Mouse (Mus musculus): ENCODE results near the gene Hmgcs2. TPM values are rescaled to one million over a fixed set of nuclear protein-coding genes. Genes with fewer than 3 reads are reported as not detected.

Hmgcs2 gene
- total RNA-seq (2014; rRNA removed), result 687 and 765 TPM in 2 replicates
- 1,077 and 1,098 TPM in 2 replicates for polyA plus RNA-seq (2012; rRNA removed)

- DNase-seq (ENCODE audit: extremely low read depth, low read depth, low spot score), result peak; percentile 97
- Histone ChIP-seq H3K9ac (ENCODE audit: low read depth, low read length) (peak within 1 kb of the TSS; percentile 82), H3K27me3 (ENCODE audit: control insufficient read depth, insufficient read depth, low read length) (no peaks in the 10 kb centered on the region), H3K27ac (replicated peaks; ENCODE audit: insufficient read depth, low read depth, low read length) (peak within 1 kb of the TSS; percentile 82), H3K36me3 (ENCODE audit: control insufficient read depth, insufficient read depth, low read length) (peaks cover 31% of the 10 kb centered on the region), H3K79me2 (ENCODE audit: control insufficient read depth, insufficient read depth, low read length) (peaks cover 32% of the 10 kb centered on the region), H3K4me3 (ENCODE audit: insufficient read depth, low read depth, low read length) (peak within 1 kb of the TSS; percentile 66), H3K4me1 (ENCODE audit: control insufficient read depth, insufficient read depth, low read length) (peaks cover 8% of the 10 kb centered on the region; the same call in 1 of the 2 replicates)
- TF ChIP-seq POLR2A (IDR thresholded peaks at IDR 0.05; ENCODE audit: extremely low read depth, insufficient read depth, low read length) (peak; percentile 98), CTCF (IDR thresholded peaks at IDR 0.05; ENCODE audit: low read depth, low read length) (no peak)
- WGBS, result 13% methylated on average over 14 of the region's 14 CpGs
These were observed at the start of gene Hmgcs2 for GRCm38 (mm10) chr3:98280204-98280932. TSS of gene Hmgcs2 (plus strand) at chr3:98280435.

DNA sequence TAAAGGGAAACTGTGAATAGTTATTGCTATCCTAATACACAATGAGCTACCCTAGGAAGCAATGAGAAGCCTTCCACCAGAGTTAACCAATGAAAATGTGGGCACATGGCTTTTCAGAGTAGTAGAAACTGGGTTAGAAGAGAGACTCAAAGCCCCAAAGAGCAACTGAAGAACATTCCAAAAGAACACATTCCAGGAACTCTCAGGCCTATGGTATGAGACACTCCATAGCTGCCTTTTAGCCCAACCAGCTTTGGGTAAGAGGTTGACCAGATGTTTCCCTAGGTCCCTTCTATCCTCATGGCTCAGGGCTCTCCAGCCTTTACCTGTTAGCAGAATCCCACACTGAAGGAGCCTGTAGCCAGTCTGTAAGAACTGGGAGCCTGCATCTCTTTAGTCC is 46.7 kb upstream of the Hmgcs2 start:
- no peaks in the 10 kb centered on the region for H3K36me3 ChIP-seq (ENCODE audit: control insufficient read depth, insufficient read depth, low read length)
- H3K4me3 ChIP-seq (ENCODE audit: insufficient read depth, low read depth, low read length), result no peak overlapping the region
- H3K9ac ChIP-seq (ENCODE audit: low read depth, low read length), result no peak overlapping the region
- no peak overlapping the region for H3K27ac ChIP-seq (replicated peaks; ENCODE audit: insufficient read depth, low read depth, low read length)
- peaks cover 6% of the 10 kb centered on the region for H3K4me1 ChIP-seq (ENCODE audit: control insufficient read depth, insufficient read depth, low read length)
- TF ChIP-seq POLR2A (IDR thresholded peaks at IDR 0.05; ENCODE audit: extremely low read depth, insufficient read depth, low read length), result no peak
- no peak for TF ChIP-seq CTCF (IDR thresholded peaks at IDR 0.05; ENCODE audit: low read depth, low read length)
- H3K79me2 ChIP-seq (ENCODE audit: control insufficient read depth, insufficient read depth, low read length), result no peaks in the 10 kb centered on the region
- H3K27me3 ChIP-seq (ENCODE audit: control insufficient read depth, insufficient read depth, low read length), result no peaks in the 10 kb centered on the region
- DNase-seq (ENCODE audit: extremely low read depth, low read depth, low spot score), result no peak

- H3K4me3 ChIP-seq (ENCODE audit: insufficient read depth, low read depth, low read length), result no peak overlapping the region
- H3K79me2 ChIP-seq (ENCODE audit: control insufficient read depth, insufficient read depth, low read length), result no peaks in the 10 kb centered on the region
- H3K36me3 ChIP-seq (ENCODE audit: control insufficient read depth, insufficient read depth, low read length), result no peaks in the 10 kb centered on the region
- H3K9ac ChIP-seq (ENCODE audit: low read depth, low read length), result no peak overlapping the region
- H3K27ac ChIP-seq (replicated peaks; ENCODE audit: insufficient read depth, low read depth, low read length), result peak overlapping the region; percentile 73
- DNase-seq (ENCODE audit: extremely low read depth, low read depth, low spot score), result peak; percentile 80
- H3K4me1 ChIP-seq (ENCODE audit: control insufficient read depth, insufficient read depth, low read length), result peaks cover 6% of the 10 kb centered on the region
- TF ChIP-seq CTCF (IDR thresholded peaks at IDR 0.05; ENCODE audit: low read depth, low read length), result no peak
- TF ChIP-seq POLR2A (IDR thresholded peaks at IDR 0.05; ENCODE audit: extremely low read depth, insufficient read depth, low read length), result no peak
- H3K27me3 ChIP-seq (ENCODE audit: control insufficient read depth, insufficient read depth, low read length), result no peaks in the 10 kb centered on the region
- WGBS, result 26% methylated on average over 6 of the region's 6 CpGs
These were observed 44.0 kb upstream of the Hmgcs2 start for GRCm38 (mm10) chr3:98236266-98236665.

GRCm38 (mm10) chr3:98237240-98237639 is 43.0 kb upstream of the Hmgcs2 start:
- TF ChIP-seq CTCF (IDR thresholded peaks at IDR 0.05; ENCODE audit: low read depth, low read length) (no peak), POLR2A (IDR thresholded peaks at IDR 0.05; ENCODE audit: extremely low read depth, insufficient read depth, low read length) (no peak)
- DNase-seq (ENCODE audit: extremely low read depth, low read depth, low spot score), result no peak
- H3K27ac ChIP-seq (replicated peaks; ENCODE audit: insufficient read depth, low read depth, low read length), result no peak overlapping the region
- no peaks in the 10 kb centered on the region for H3K79me2 ChIP-seq (ENCODE audit: control insufficient read depth, insufficient read depth, low read length)
- peaks cover 14% of the 10 kb centered on the region for H3K4me1 ChIP-seq (ENCODE audit: control insufficient read depth, insufficient read depth, low read length)
- no peak overlapping the region for H3K4me3 ChIP-seq (ENCODE audit: insufficient read depth, low read depth, low read length)
- no peaks in the 10 kb centered on the region for H3K36me3 ChIP-seq (ENCODE audit: control insufficient read depth, insufficient read depth, low read length)
- H3K27me3 ChIP-seq (ENCODE audit: control insufficient read depth, insufficient read depth, low read length), result no peaks in the 10 kb centered on the region
- no peak overlapping the region for H3K9ac ChIP-seq (ENCODE audit: low read depth, low read length)
- WGBS, result 85% methylated on average over 5 of the region's 5 CpGs

DNA sequence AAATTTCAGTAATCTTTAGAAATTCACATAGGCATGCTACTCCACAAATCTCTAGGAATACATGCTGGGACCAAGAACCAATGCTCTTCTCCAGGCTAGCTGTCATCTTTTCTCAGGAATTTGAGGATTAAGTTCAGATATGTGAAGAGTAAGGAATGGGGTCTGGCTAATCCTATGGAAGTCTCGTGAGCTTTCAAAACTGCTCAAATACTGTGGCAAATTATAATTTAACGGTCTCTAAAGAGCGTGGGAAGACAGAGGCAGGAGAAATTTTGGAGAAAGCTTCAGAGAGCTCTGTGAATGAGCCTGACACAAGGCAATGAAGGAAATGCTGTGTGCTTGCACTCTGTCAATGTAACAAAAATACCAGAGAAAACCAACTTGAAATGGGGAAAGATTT is 42.1 kb upstream of the Hmgcs2 start:
- Histone ChIP-seq H3K27ac (replicated peaks; ENCODE audit: insufficient read depth, low read depth, low read length) (no peak overlapping the region), H3K27me3 (ENCODE audit: control insufficient read depth, insufficient read depth, low read length) (no peaks in the 10 kb centered on the region), H3K4me3 (ENCODE audit: insufficient read depth, low read depth, low read length) (no peak overlapping the region), H3K79me2 (ENCODE audit: control insufficient read depth, insufficient read depth, low read length) (no peaks in the 10 kb centered on the region), H3K36me3 (ENCODE audit: control insufficient read depth, insufficient read depth, low read length) (no peaks in the 10 kb centered on the region), H3K4me1 (ENCODE audit: control insufficient read depth, insufficient read depth, low read length) (peaks cover 16% of the 10 kb centered on the region), H3K9ac (ENCODE audit: low read depth, low read length) (no peak overlapping the region)
- no peak for DNase-seq (ENCODE audit: extremely low read depth, low read depth, low spot score)
- WGBS, result 88% methylated on average over 3 of the region's 3 CpGs
- TF ChIP-seq CTCF (IDR thresholded peaks at IDR 0.05; ENCODE audit: low read depth, low read length) (no peak), POLR2A (IDR thresholded peaks at IDR 0.05; ENCODE audit: extremely low read depth, insufficient read depth, low read length) (no peak)

- Histone ChIP-seq H3K9ac (ENCODE audit: low read depth, low read length) (0 out of 2 replicates have a peak overlapping the region, but pooled peaks have one; percentile 34), H3K27me3 (ENCODE audit: control insufficient read depth, insufficient read depth, low read length) (no peaks in the 10 kb centered on the region), H3K36me3 (ENCODE audit: control insufficient read depth, insufficient read depth, low read length) (no peaks in the 10 kb centered on the region), H3K27ac (replicated peaks; ENCODE audit: insufficient read depth, low read depth, low read length) (peak overlapping the region; percentile 80), H3K79me2 (ENCODE audit: control insufficient read depth, insufficient read depth, low read length) (no peaks in the 10 kb centered on the region), H3K4me1 (ENCODE audit: control insufficient read depth, insufficient read depth, low read length) (peaks cover 31% of the 10 kb centered on the region), H3K4me3 (ENCODE audit: insufficient read depth, low read depth, low read length) (no peak overlapping the region)
- peak; percentile 63 for DNase-seq (ENCODE audit: extremely low read depth, low read depth, low spot score)
- WGBS, result 36% methylated on average over 3 of the region's 3 CpGs
- TF ChIP-seq CTCF (IDR thresholded peaks at IDR 0.05; ENCODE audit: low read depth, low read length) (no peak), POLR2A (IDR thresholded peaks at IDR 0.05; ENCODE audit: extremely low read depth, insufficient read depth, low read length) (no peak)
These were observed 38.2 kb upstream of the Hmgcs2 start for GRCm38 (mm10) chr3:98242051-98242450.

All from liver, adult 2 months (tissue).